Mouse (Mus musculus): ENCODE measurements around the gene Gcc1. TPM values are rescaled to one million over a fixed set of nuclear protein-coding genes. Genes with fewer than 3 reads are reported as not detected.

The Gcc1 gene
- total RNA-seq (2014; rRNA removed; ENCODE audit: low replicate concordance) = 5.9 and 6.4 TPM in 2 replicates
- polyA plus RNA-seq (2015; fragmentation: Nextera tagmentation; extraction: Ambion mirVana) = 4.2 and 4.3 TPM in 2 replicates

- TF ChIP-seq EP300 (IDR thresholded peaks at IDR 0.05; ENCODE audit: low read depth) = no peak
- no peak for TF ChIP-seq CTCF (IDR thresholded peaks at IDR 0.05; ENCODE audit: low read depth)
- Histone ChIP-seq H3K36me3 (replicated peaks; ENCODE audit: control insufficient read depth, insufficient read depth, low read length) (peaks cover 17% of the 10 kb centered on the region), H3K9me3 (replicated peaks; ENCODE audit: control insufficient read depth, low read length) (no peaks in the 10 kb centered on the region), H3K27me3 (ENCODE audit: control insufficient read depth, insufficient read depth, low read length) (no peaks in the 10 kb centered on the region), H3K27ac (ENCODE audit: low read depth) (no peak within 1 kb of the TSS), H3K4me1 (ENCODE audit: control insufficient read depth, insufficient read depth) (peaks cover 11% of the 10 kb centered on the region; the same call in 1 of the 2 replicates), H3K9ac (replicated peaks; ENCODE audit: low read depth, low read length) (no peak within 1 kb of the TSS), H3K4me3 (ENCODE audit: low read depth, low read length) (no peak within 1 kb of the TSS), H3K4me2 (ENCODE audit: low read depth, low read length) (no peak within 1 kb of the TSS)
- DNase-seq (ENCODE audit: low spot score) = no peak
- ATAC-seq (ENCODE audit: insufficient read depth, low read depth) = no peak
- WGBS = 87% methylated on average over 3 of the region's 3 CpGs
Measured at GRCm38 (mm10) chr6:28428290-28428689, at the start of gene Gcc1. Gene Gcc1, minus strand, starts transcription at chr6:28428390.

- TF ChIP-seq EP300 (IDR thresholded peaks at IDR 0.05; ENCODE audit: low read depth) = no peak
- no peak for TF ChIP-seq CTCF (IDR thresholded peaks at IDR 0.05; ENCODE audit: low read depth)
- Histone ChIP-seq H3K9me3 (replicated peaks; ENCODE audit: control insufficient read depth, low read length) (no peaks in the 10 kb centered on the region), H3K4me2 (ENCODE audit: low read depth, low read length) (no peak within 1 kb of the TSS), H3K4me1 (ENCODE audit: control insufficient read depth, insufficient read depth) (peaks cover 5% of the 10 kb centered on the region; the same call in 1 of the 2 replicates), H3K4me3 (ENCODE audit: low read depth, low read length) (no peak within 1 kb of the TSS), H3K9ac (replicated peaks; ENCODE audit: low read depth, low read length) (no peak within 1 kb of the TSS), H3K36me3 (replicated peaks; ENCODE audit: control insufficient read depth, insufficient read depth, low read length) (no peaks in the 10 kb centered on the region), H3K27me3 (ENCODE audit: control insufficient read depth, insufficient read depth, low read length) (no peaks in the 10 kb centered on the region), H3K27ac (ENCODE audit: low read depth) (no peak within 1 kb of the TSS)
- DNase-seq (ENCODE audit: low spot score) = no peak
- ATAC-seq (ENCODE audit: insufficient read depth, low read depth) = no peak
- WGBS = 72% methylated on average over 5 of the region's 5 CpGs
Measured at GRCm38 (mm10) chr6:28474839-28475238, 46.6 kb upstream of the Gcc1 start, which contains the start of gene Snd1. Gene Snd1, plus strand, starts transcription at chr6:28475139.

DNA sequence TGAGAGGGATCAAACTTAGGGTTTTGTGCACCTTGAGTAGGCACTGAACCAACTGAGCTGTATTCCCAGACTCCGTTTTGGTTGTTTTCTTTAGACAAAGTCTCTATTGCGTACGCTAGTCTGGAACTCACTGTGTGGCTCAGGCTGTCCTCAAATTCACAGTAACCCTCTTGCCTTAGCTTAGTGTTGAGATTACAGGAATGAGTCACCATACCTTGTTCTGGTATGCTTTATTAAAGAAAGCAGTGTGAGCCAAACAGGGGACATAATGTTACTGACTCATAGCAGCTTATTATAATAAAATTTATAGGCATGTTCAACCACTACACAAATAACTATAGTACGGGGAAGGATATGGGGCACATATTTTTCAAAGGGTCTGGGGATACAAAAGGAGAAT lies 46.0 kb upstream of the Gcc1 start:
- no peaks in the 10 kb centered on the region for H3K9me3 ChIP-seq (replicated peaks; ENCODE audit: control insufficient read depth, low read length)
- DNase-seq (ENCODE audit: low spot score) = no peak
- WGBS = 80% methylated on average over 4 of the region's 4 CpGs
- H3K4me2 ChIP-seq (ENCODE audit: low read depth, low read length) = no peak overlapping the region
- no peaks in the 10 kb centered on the region for H3K27me3 ChIP-seq (ENCODE audit: control insufficient read depth, insufficient read depth, low read length)
- no peaks in the 10 kb centered on the region for H3K36me3 ChIP-seq (replicated peaks; ENCODE audit: control insufficient read depth, insufficient read depth, low read length)
- H3K9ac ChIP-seq (replicated peaks; ENCODE audit: low read depth, low read length) = no peak overlapping the region
- ATAC-seq (ENCODE audit: insufficient read depth, low read depth) = no peak
- no peak overlapping the region for H3K4me3 ChIP-seq (ENCODE audit: low read depth, low read length)
- peaks cover 3% of the 10 kb centered on the region; the same call in 1 of the 2 replicates for H3K4me1 ChIP-seq (ENCODE audit: control insufficient read depth, insufficient read depth)
- TF ChIP-seq CTCF (IDR thresholded peaks at IDR 0.05; ENCODE audit: low read depth) = no peak
- TF ChIP-seq EP300 (IDR thresholded peaks at IDR 0.05; ENCODE audit: low read depth) = no peak
- H3K27ac ChIP-seq (ENCODE audit: low read depth) = no peak overlapping the region

DNA sequence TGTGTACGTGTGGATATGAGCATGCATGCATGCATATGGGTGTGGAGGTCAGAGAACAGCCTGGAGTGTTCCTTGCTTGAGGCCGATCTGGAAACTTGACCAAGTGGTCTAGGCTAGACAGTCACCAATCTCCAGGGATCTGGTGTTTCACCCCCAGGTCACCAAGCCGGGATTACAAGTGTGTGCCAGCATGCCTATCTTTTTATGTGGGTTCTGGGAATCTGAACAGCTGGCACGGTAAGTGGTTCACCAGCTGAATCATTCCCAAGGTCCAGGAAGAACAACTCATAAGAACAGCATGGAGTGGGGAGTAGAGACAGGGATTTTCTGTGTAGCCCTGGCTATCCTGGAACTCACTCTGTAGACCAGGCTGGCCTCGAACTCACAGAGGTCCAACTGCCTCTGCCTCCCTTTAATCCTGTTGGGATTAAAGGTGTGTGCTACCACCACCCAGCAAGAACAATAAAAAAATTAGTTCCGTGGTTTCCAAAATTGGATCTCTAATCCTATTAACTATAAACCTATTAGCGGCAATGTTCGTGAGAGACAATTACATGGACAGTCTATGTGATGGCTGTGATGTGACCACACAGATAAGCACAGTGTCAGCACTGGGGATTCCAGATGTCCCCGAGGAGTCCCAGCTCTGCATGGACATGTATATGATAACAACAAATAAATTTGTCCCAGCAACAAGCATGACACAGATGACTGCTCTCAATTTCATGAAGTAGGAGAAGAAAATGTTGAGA lies 43.3 kb upstream of the Gcc1 start:
- Histone ChIP-seq H3K9ac (replicated peaks; ENCODE audit: low read depth, low read length) (no peak overlapping the region), H3K36me3 (replicated peaks; ENCODE audit: control insufficient read depth, insufficient read depth, low read length) (no peaks in the 10 kb centered on the region)

GRCm38 (mm10) chr6:28470621-28471020 lies 42.4 kb upstream of the Gcc1 start:
- DNase-seq (ENCODE audit: low spot score) (no peak), ATAC-seq (ENCODE audit: insufficient read depth, low read depth) (no peak)
- WGBS = 74% methylated on average over 5 of the region's 5 CpGs
- no peaks in the 10 kb centered on the region for H3K4me1 ChIP-seq (ENCODE audit: control insufficient read depth, insufficient read depth)
- H3K9me3 ChIP-seq (replicated peaks; ENCODE audit: control insufficient read depth, low read length) = no peaks in the 10 kb centered on the region
- no peak for TF ChIP-seq EP300 (IDR thresholded peaks at IDR 0.05; ENCODE audit: low read depth)
- no peak for TF ChIP-seq CTCF (IDR thresholded peaks at IDR 0.05; ENCODE audit: low read depth)
- H3K9ac ChIP-seq (replicated peaks; ENCODE audit: low read depth, low read length) = no peak overlapping the region
- no peak overlapping the region for H3K4me2 ChIP-seq (ENCODE audit: low read depth, low read length)
- H3K27me3 ChIP-seq (ENCODE audit: control insufficient read depth, insufficient read depth, low read length) = no peaks in the 10 kb centered on the region
- no peak overlapping the region for H3K27ac ChIP-seq (ENCODE audit: low read depth)
- no peaks in the 10 kb centered on the region for H3K36me3 ChIP-seq (replicated peaks; ENCODE audit: control insufficient read depth, insufficient read depth, low read length)
- H3K4me3 ChIP-seq (ENCODE audit: low read depth, low read length) = no peak overlapping the region

More for the DNA sequence above, 43.3 kb upstream of the Gcc1 start:
- no peaks in the 10 kb centered on the region for H3K9me3 ChIP-seq (replicated peaks; ENCODE audit: control insufficient read depth, low read length)
- no peak overlapping the region for H3K27ac ChIP-seq (ENCODE audit: low read depth)
- DNase-seq (ENCODE audit: low spot score) (no peak), ATAC-seq (ENCODE audit: insufficient read depth, low read depth) (no peak)
- no peaks in the 10 kb centered on the region for H3K4me1 ChIP-seq (ENCODE audit: control insufficient read depth, insufficient read depth)
- WGBS = 82% methylated on average over 9 of the region's 9 CpGs
- no peaks in the 10 kb centered on the region for H3K27me3 ChIP-seq (ENCODE audit: control insufficient read depth, insufficient read depth, low read length)
- TF ChIP-seq EP300 (IDR thresholded peaks at IDR 0.05; ENCODE audit: low read depth) (no peak), CTCF (IDR thresholded peaks at IDR 0.05; ENCODE audit: low read depth) (no peak)
- no peak overlapping the region for H3K4me2 ChIP-seq (ENCODE audit: low read depth, low read length)
- H3K4me3 ChIP-seq (ENCODE audit: low read depth, low read length) = no peak overlapping the region

Measured in heart, postnatal 0 days (tissue).